Mouse (Mus musculus) midbrain, embryonic 10.5 days (tissue): ENCODE results near the gene Ptprm. TPM values are rescaled to one million over a fixed set of nuclear protein-coding genes. Genes with fewer than 3 reads are reported as not detected.

Source experiments
- DNase-seq: peaks from one replicate; pipeline ENCODE4 v3.0.0-alpha.2; 2017; ENCODE audit warnings: low spot score
- H3K27ac ChIP-seq: fragments of 300-500 bp; sonication (generic); replicated peaks from 2 replicates; pipeline ENCODE4 v1.5.1; 2016; ENCODE audit warnings: mild to moderate bottlenecking
- H3K27me3 ChIP-seq: fragments of 300-500 bp; sonication (generic); 2 replicates; pipeline ENCODE4 v1.6.1; 2016; ENCODE audit warnings: low read depth, mild to moderate bottlenecking; ENCODE audit not compliant: poor library complexity, severe bottlenecking
- H3K36me3 ChIP-seq: fragments of 300-500 bp; sonication (generic); 2 replicates; pipeline ENCODE4 v1.6.1; 2016; ENCODE audit warnings: mild to moderate bottlenecking, moderate library complexity
- H3K4me1 ChIP-seq: fragments of 300-500 bp; sonication (generic); 2 replicates; pipeline ENCODE4 v1.6.1; 2016
- H3K4me3 ChIP-seq: fragments of 300-500 bp; sonication (generic); 2 replicates; pipeline ENCODE4 v1.5.1; 2016; ENCODE audit warnings: mild to moderate bottlenecking, moderate library complexity
- H3K9me3 ChIP-seq: fragments of 300-500 bp; sonication (generic); replicated peaks from 2 replicates; pipeline ENCODE4 v1.6.1; 2016; ENCODE audit warnings: mild to moderate bottlenecking
- WGBS: fragments of 180-500 bp; shearing (Covaris S2); methylation state at CpG from one replicate; pipeline ENCODE4 v1.1.7; 2016; 5-methylcytosine and 5-hydroxymethylcytosine counted together
- polyA plus RNA-seq: library from polyadenylated mRNA; unstranded; fragments of >200 nt; fragmentation: Nextera tagmentation; extraction: Ambion mirVana; gene quantifications from 2 replicates; pipeline ENCODE4 v1.2.1, GENCODE M21; 2016

Gene Ptprm
- polyA plus RNA-seq, 1 experiment from 2014 or later, result 6.4 TPM

- Histone ChIP-seq H3K27me3 (peaks cover 39% of the 10 kb centered on the region), H3K27ac (peak overlapping the region; percentile 79), H3K36me3 (no peaks in the 10 kb centered on the region), H3K4me3 (peak overlapping the region; percentile 20; the same call in 1 of the 2 replicates), H3K4me1 (peaks cover 32% of the 10 kb centered on the region), H3K9me3 (no peaks in the 10 kb centered on the region)
- WGBS, result 89% methylated on average over 16 of the region's 16 CpGs
- DNase-seq, result no peak
These were observed 661.1 kb downstream of the Ptprm start for GRCm38 (mm10) chr17:66692941-66693675.

GRCm38 (mm10) chr17:66688179-66688578 lies 666.1 kb downstream of the Ptprm start:
- peaks cover 6% of the 10 kb centered on the region; the same call in 1 of the 2 replicates for H3K27me3 ChIP-seq
- no peak overlapping the region for H3K27ac ChIP-seq
- no peaks in the 10 kb centered on the region for H3K36me3 ChIP-seq
- 94% methylated on average over 9 of the region's 9 CpGs for WGBS
- no peak for DNase-seq
- H3K9me3 ChIP-seq, result no peaks in the 10 kb centered on the region
- H3K4me1 ChIP-seq, result peaks cover 11% of the 10 kb centered on the region
- H3K4me3 ChIP-seq, result no peak overlapping the region

- no peak overlapping the region for H3K4me3 ChIP-seq
- H3K27me3 ChIP-seq, result no peaks in the 10 kb centered on the region; the same call in 1 of the 2 replicates
- H3K36me3 ChIP-seq, result no peaks in the 10 kb centered on the region
- no peak overlapping the region; the same call in 1 of the 2 replicates for H3K27ac ChIP-seq
- no peaks in the 10 kb centered on the region for H3K9me3 ChIP-seq
- no peak for DNase-seq
- H3K4me1 ChIP-seq, result peaks cover 11% of the 10 kb centered on the region; the same call in 1 of the 2 replicates
- WGBS, result 89% methylated on average over 4 of the region's 4 CpGs
These were observed 666.7 kb downstream of the Ptprm start for GRCm38 (mm10) chr17:66687543-66687942.

GRCm38 (mm10) chr17:66686701-66687489 lies 667.4 kb downstream of the Ptprm start:
- Histone ChIP-seq H3K27ac (no peak overlapping the region; the same call in 1 of the 2 replicates), H3K27me3 (no peaks in the 10 kb centered on the region; the same call in 1 of the 2 replicates), H3K4me3 (no peak overlapping the region), H3K36me3 (no peaks in the 10 kb centered on the region), H3K4me1 (peaks cover 11% of the 10 kb centered on the region; the same call in 1 of the 2 replicates), H3K9me3 (no peaks in the 10 kb centered on the region)
- WGBS, result 89% methylated on average over 25 of the region's 25 CpGs
- DNase-seq, result no peak

- H3K36me3 ChIP-seq, result no peaks in the 10 kb centered on the region
- no peaks in the 10 kb centered on the region; the same call in 1 of the 2 replicates for H3K27me3 ChIP-seq
- H3K9me3 ChIP-seq, result no peaks in the 10 kb centered on the region
- WGBS, result 67% methylated on average over 8 of the region's 8 CpGs
- no peak for DNase-seq
- no peak overlapping the region for H3K27ac ChIP-seq
- H3K4me1 ChIP-seq, result peaks cover 11% of the 10 kb centered on the region; the same call in 1 of the 2 replicates
- no peak overlapping the region for H3K4me3 ChIP-seq
These were observed 670.8 kb downstream of the Ptprm start for GRCm38 (mm10) chr17:66683411-66683810.

- Histone ChIP-seq H3K36me3 (no peaks in the 10 kb centered on the region), H3K27ac (no peak overlapping the region), H3K9me3 (no peaks in the 10 kb centered on the region), H3K4me3 (no peak overlapping the region), H3K4me1 (0 out of 2 replicates have a peak, but pooled peaks cover 5% of the 10 kb centered on the region), H3K27me3 (no peaks in the 10 kb centered on the region; the same call in 1 of the 2 replicates)
- peak; percentile 42 for DNase-seq
- 18% methylated on average over 4 of the region's 4 CpGs for WGBS
These were observed 673.6 kb downstream of the Ptprm start for GRCm38 (mm10) chr17:66680662-66681061.

- DNase-seq, result no peak
- no peak overlapping the region for H3K4me3 ChIP-seq
- no peaks in the 10 kb centered on the region for H3K9me3 ChIP-seq
- peaks cover 11% of the 10 kb centered on the region for H3K4me1 ChIP-seq
- 97% methylated on average over 2 of the region's 2 CpGs for WGBS
- 0 out of 2 replicates have a peak overlapping the region, but pooled peaks have one; percentile 3 for H3K27ac ChIP-seq
- H3K27me3 ChIP-seq, result no peaks in the 10 kb centered on the region
- H3K36me3 ChIP-seq, result no peaks in the 10 kb centered on the region
These were observed 679.6 kb downstream of the Ptprm start for GRCm38 (mm10) chr17:66674667-66675066.

- no peaks in the 10 kb centered on the region for H3K9me3 ChIP-seq
- H3K4me1 ChIP-seq, result peaks cover 11% of the 10 kb centered on the region
- no peaks in the 10 kb centered on the region for H3K36me3 ChIP-seq
- H3K4me3 ChIP-seq, result no peak overlapping the region
- DNase-seq, result no peak
- H3K27ac ChIP-seq, result 0 out of 2 replicates have a peak overlapping the region, but pooled peaks have one; percentile 2
- 88% methylated on average over 16 of the region's 16 CpGs for WGBS
- no peaks in the 10 kb centered on the region for H3K27me3 ChIP-seq
These were observed 682.5 kb downstream of the Ptprm start for GRCm38 (mm10) chr17:66671715-66672230.

- Histone ChIP-seq H3K27me3 (no peaks in the 10 kb centered on the region), H3K4me1 (peaks cover 11% of the 10 kb centered on the region), H3K9me3 (no peaks in the 10 kb centered on the region), H3K27ac (no peak overlapping the region), H3K4me3 (no peak overlapping the region), H3K36me3 (no peaks in the 10 kb centered on the region)
- 66% methylated on average over 8 of the region's 8 CpGs for WGBS
- DNase-seq, result no peak
These were observed 683.0 kb downstream of the Ptprm start for GRCm38 (mm10) chr17:66671287-66671686.

- no peaks in the 10 kb centered on the region for H3K27me3 ChIP-seq
- 93% methylated on average over 3 of the region's 3 CpGs for WGBS
- no peak overlapping the region for H3K4me3 ChIP-seq
- H3K36me3 ChIP-seq, result no peaks in the 10 kb centered on the region
- no peaks in the 10 kb centered on the region for H3K4me1 ChIP-seq
- no peaks in the 10 kb centered on the region for H3K9me3 ChIP-seq
- H3K27ac ChIP-seq, result no peak overlapping the region
- no peak for DNase-seq
These were observed 688.5 kb downstream of the Ptprm start for GRCm38 (mm10) chr17:66665791-66666190.

- no peak overlapping the region for H3K4me3 ChIP-seq
- H3K27ac ChIP-seq, result no peak overlapping the region
- H3K9me3 ChIP-seq, result no peaks in the 10 kb centered on the region
- H3K27me3 ChIP-seq, result no peaks in the 10 kb centered on the region
- H3K36me3 ChIP-seq, result no peaks in the 10 kb centered on the region
- 90% methylated on average over 3 of the region's 3 CpGs for WGBS
- no peak for DNase-seq
- no peaks in the 10 kb centered on the region for H3K4me1 ChIP-seq
These were observed 689.0 kb downstream of the Ptprm start for GRCm38 (mm10) chr17:66665201-66665756.

- WGBS, result 68% methylated on average over 10 of the region's 10 CpGs
- H3K27me3 ChIP-seq, result no peaks in the 10 kb centered on the region
- H3K4me3 ChIP-seq, result no peak overlapping the region
- no peaks in the 10 kb centered on the region for H3K9me3 ChIP-seq
- no peak for DNase-seq
- H3K36me3 ChIP-seq, result no peaks in the 10 kb centered on the region
- H3K27ac ChIP-seq, result no peak overlapping the region
- no peaks in the 10 kb centered on the region for H3K4me1 ChIP-seq
These were observed 689.5 kb downstream of the Ptprm start for GRCm38 (mm10) chr17:66664796-66665195.
